9 mouse cellular contexts compared by ENCODE assay signal in the genomic region with DNA sequence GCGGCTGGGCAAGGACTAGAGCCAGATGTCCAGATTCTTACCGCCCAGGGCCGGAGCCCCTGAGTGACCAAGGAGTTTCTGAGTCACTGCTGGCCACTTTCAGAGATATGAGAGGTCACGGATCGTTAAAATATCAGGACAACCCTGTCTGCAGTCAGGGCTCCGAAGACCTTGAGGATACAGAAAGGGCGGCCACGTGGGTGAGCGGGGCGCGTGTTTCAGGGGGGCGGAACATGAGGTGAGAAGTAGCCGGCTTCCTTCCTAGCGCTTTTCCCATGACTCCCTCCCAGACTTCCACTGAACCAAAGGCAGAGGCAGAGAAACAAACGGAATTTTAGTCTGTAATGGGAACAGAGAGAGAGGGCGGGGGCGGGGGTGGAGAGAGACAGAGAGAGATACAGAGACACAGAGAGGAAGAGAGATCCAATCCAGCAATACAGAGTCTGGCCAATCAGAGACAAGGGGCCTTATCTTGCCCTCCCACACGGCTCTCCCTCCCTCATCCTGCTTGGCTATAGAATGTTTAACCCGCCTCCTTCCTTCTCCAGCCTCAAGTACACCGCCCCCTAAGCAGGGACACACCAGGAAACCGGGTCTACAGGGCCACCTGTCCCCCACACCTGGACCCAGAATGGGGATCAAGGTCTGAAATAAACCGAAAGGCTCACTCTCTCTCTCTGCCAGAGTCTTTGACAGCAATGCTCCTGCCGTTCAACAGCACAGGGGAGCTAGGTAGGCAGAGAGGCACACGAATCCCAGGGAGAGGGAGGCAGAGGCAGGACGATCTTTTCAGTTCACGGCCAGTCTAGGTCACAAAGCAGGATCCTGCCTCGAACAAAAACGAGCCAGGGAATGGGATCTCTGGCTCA. TPM values are rescaled to one million over a fixed set of nuclear protein-coding genes. Genes with fewer than 3 reads are reported as not detected.
DNase-seq lines count a peak whose midpoint lies in the region; ATAC-seq and TF ChIP-seq lines count a peak whose summit lies in the region.
"Had no signal": no experiment of that assay in that cellular context is flagged by ENCODE, and none has a peak within 500 bp of the region (broad histone marks: within the 10 kb centered on the region; RNA-seq: fewer than 3 reads in every experiment).

No protein-coding gene starts in this region.

- no peak overlapping the region for H3K27ac ChIP-seq in intestine, embryonic 16.5 days (ENCODE audit: low read length)
- no peak overlapping the region for H3K27ac ChIP-seq in thymus, adult 2 months (ENCODE audit: control insufficient read depth, insufficient read depth, low read length)
- H3K27ac ChIP-seq: midbrain, embryonic 12.5 days had no signal

- TF ChIP-seq CTCF in thymus, adult 2 months (IDR thresholded peaks at IDR 0.05; ENCODE audit: borderline replicate concordance, control insufficient read depth, extremely low read depth, insufficient read depth, low read length, poor library complexity): no peak

- H3K4me1 ChIP-seq in intestine, embryonic 16.5 days (ENCODE audit: control insufficient read depth, insufficient read depth, low read length): peaks cover 15% of the 10 kb centered on the region
- peaks cover 32% of the 10 kb centered on the region for H3K4me1 ChIP-seq in thymus, adult 2 months (replicated peaks; ENCODE audit: control insufficient read depth, insufficient read depth, low read length)

- 67% methylated on average over 28 of the region's 28 CpGs for WGBS in intestine, embryonic 16.5 days
- WGBS in thymus, adult 2 months: 79% methylated on average over 28 of the region's 28 CpGs

- no peaks in the 10 kb centered on the region for H3K27me3 ChIP-seq in intestine, embryonic 16.5 days (replicated peaks; ENCODE audit: control insufficient read depth, insufficient read depth, low read length)
- no peaks in the 10 kb centered on the region for H3K27me3 ChIP-seq in thymus, adult 2 months (ENCODE audit: control insufficient read depth, insufficient read depth, low read length)
- H3K27me3 ChIP-seq: midbrain, embryonic 12.5 days had no signal

- no peaks in the 10 kb centered on the region for H3K9me3 ChIP-seq in intestine, embryonic 16.5 days (ENCODE audit: control insufficient read depth, low read length)
- H3K9me3 ChIP-seq: midbrain, embryonic 12.5 days had no signal

- no peak for DNase-seq in frontal cortex, postnatal 10 days (ENCODE audit: low spot score in 2 of 2)
- peak; percentile 81 for DNase-seq in right cerebral cortex, adult 18-20 months
- no peak for DNase-seq in right cerebral cortex, postnatal 4 days
- DNase-seq in testis, postnatal 14 days (ENCODE audit: low spot score): peak; percentile 72
- no peak for DNase-seq in thymus, adult 2 months
- DNase-seq in retina, embryonic 14.5 days (ENCODE audit: low spot score): no peak

- no peak for TF ChIP-seq POLR2A in thymus, adult 2 months (IDR thresholded peaks at IDR 0.05; ENCODE audit: control insufficient read depth, extremely low read depth, insufficient read depth, low read length, poor library complexity)

- no peak overlapping the region for H3K4me2 ChIP-seq in intestine, embryonic 16.5 days (ENCODE audit: low read depth, low read length)
- H3K4me2 ChIP-seq: midbrain, embryonic 12.5 days had no signal

- H3K9ac ChIP-seq in intestine, embryonic 16.5 days (ENCODE audit: low read depth, low read length): no peak overlapping the region
- H3K9ac ChIP-seq: midbrain, embryonic 12.5 days had no signal

- H3K4me3 ChIP-seq in intestine, embryonic 16.5 days (ENCODE audit: low read length): no peak overlapping the region
- H3K4me3 ChIP-seq in thymus, adult 2 months (ENCODE audit: control insufficient read depth, insufficient read depth, low read length): no peak overlapping the region
- H3K4me3 ChIP-seq: midbrain, embryonic 12.5 days had no signal

- no peaks in the 10 kb centered on the region for H3K36me3 ChIP-seq in intestine, embryonic 16.5 days (ENCODE audit: control insufficient read depth, insufficient read depth, low read length)
- H3K36me3 ChIP-seq in thymus, adult 2 months (ENCODE audit: control insufficient read depth, insufficient read depth, low read length): no peaks in the 10 kb centered on the region
- H3K36me3 ChIP-seq: midbrain, embryonic 12.5 days had no signal

- peak; percentile 53 for ATAC-seq in frontal cortex, adult (ENCODE audit: low TSS enrichment)
- peak; percentile 58 for ATAC-seq in intestine, embryonic 16.5 days

RNA-seq across cellular contexts. Expression of a gene that starts 4.2 kb away (rescaled TPM):
- polyA plus RNA-seq in intestine, embryonic 16.5 days (2015; fragmentation: Nextera tagmentation; extraction: Ambion mirVana): 15.0 and 17.1 TPM in 2 replicates
- 31.1 and 40.9 TPM in 2 replicates for polyA plus RNA-seq in thymus, adult 2 months (2012; rRNA removed)

RNA-seq across cellular contexts. Expression of a gene that starts 46.2 kb away (rescaled TPM):
- 322 and 351 TPM in 2 replicates for polyA plus RNA-seq in intestine, embryonic 16.5 days (2015; fragmentation: Nextera tagmentation; extraction: Ambion mirVana)
- polyA plus RNA-seq in thymus, adult 2 months (2012; rRNA removed): 463 and 489 TPM in 2 replicates

Comparison
In these comparisons a context has a peak if more than half of its experiments do, and no peak if none do; other contexts are left out.
1. DNase-seq: peak in right cerebral cortex, adult 18-20 months (single experiment) and testis, postnatal 14 days (single experiment); none in frontal cortex, postnatal 10 days (0 of 2), right cerebral cortex, postnatal 4 days (single experiment), thymus, adult 2 months (single experiment) and retina, embryonic 14.5 days (single experiment).